Mouse (Mus musculus) heart, postnatal 4 days (tissue): ENCODE measurements around the gene Rad9a. TPM values are rescaled to one million over a fixed set of nuclear protein-coding genes. Genes with fewer than 3 reads are reported as not detected.
A peak's percentile ranks its signal among the peaks of the same experiment; 100 is the strongest.

Source experiments
- DNase-seq: peaks from one replicate; pipeline ENCODE4 v3.0.0; 2021
- total RNA-seq, 2 experiments: library from RNA; stranded (reverse); gene quantifications; 2 replicates each; pipeline ENCODE4 v1.2.3; 2021

Rad9a gene
- total RNA-seq, 2 experiments from 2014 or later = 8.3 to 8.4 TPM

DNA sequence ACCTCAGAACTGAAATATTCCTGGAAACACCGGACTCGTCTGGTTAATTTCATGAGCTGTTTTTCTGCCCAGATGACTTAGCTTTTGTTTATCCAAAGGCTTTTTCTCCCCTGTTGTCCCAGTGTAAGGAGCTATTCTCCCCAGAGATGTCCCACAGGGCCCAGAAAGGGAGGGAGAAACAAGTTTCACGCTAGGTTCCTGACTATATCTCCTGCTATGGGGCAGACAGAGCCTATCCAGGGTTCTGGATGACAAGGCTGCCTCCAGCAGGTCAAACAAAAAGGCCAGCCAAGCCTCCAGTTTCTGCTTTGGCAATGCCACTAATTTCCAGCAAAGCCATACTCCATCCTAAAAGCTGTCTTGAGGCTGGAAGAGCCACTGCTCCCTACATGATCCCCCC is 16.4 kb upstream of the Rad9a start:
- no peak for DNase-seq

DNA sequence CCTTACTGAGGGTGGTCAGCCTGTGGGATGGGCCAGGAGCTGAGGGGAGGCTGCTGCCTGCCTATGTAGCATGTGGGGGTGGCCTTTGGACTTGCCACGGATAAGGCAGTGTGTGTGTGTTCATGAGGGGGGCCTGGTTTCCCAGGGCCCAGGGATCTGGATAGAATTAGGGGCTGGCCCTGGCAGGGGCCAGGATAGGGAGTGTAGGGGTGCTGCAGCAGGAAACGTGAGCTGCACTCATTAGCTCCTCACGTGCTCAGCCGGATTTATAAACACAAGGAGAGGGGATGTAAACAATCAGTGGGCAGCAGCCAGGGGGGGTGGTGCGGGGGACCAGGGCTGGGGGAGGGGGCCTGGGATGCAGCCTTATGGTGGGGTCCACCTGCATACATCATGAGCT is 15.7 kb upstream of the Rad9a start:
- no peak for DNase-seq

DNA sequence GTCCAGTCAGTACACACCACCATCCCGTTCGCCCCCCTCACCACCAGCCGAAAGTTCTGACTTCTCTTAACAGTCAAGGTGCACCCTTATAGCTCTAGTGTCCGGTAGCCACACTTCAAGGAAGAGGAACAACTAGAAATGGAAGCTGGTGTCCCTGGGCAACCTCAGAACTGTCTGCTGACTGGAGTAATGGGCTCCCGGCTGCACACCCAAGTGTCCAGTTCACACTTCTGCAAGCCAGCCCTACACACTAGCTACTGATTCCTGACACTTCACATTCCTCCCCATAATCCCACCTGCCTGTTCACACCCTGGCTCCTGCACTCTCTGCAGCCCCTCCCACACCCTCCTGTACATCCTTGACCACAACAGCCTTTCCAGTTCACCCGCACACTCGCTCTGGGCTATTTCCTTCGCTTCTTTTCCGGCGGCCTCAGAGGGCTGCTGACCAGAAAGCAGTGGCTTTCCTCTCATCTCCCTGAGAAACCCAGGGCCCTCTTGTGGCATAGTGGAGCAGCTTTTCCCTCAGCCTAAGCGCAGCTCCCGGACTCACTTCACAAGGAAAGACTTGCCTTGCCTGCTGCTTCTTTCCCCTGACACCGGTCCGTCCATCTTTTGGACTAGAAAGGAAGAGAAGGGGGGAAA is 14.7 kb upstream of the Rad9a start:
- DNase-seq = peak; percentile 69

DNA sequence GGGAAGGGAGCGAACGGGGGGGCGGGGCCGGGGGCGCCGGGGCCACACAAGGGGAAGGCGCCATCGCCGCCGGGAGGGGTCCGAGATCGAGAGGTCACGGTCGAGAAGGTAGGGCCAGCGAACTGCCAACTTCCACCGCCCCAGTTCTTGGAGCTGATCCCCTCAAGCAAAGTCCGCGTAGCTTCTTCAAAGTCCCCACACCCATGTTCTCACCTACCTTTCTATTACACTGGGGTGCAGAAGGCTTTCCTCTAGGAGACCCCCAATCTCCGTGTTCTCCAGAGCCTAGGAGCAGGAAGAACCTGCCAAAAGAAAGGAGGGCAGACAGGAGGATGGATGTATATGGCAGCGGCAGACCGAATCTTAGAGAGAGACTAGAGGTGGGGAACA is 14.0 kb upstream of the Rad9a start:
- no peak for DNase-seq

DNA sequence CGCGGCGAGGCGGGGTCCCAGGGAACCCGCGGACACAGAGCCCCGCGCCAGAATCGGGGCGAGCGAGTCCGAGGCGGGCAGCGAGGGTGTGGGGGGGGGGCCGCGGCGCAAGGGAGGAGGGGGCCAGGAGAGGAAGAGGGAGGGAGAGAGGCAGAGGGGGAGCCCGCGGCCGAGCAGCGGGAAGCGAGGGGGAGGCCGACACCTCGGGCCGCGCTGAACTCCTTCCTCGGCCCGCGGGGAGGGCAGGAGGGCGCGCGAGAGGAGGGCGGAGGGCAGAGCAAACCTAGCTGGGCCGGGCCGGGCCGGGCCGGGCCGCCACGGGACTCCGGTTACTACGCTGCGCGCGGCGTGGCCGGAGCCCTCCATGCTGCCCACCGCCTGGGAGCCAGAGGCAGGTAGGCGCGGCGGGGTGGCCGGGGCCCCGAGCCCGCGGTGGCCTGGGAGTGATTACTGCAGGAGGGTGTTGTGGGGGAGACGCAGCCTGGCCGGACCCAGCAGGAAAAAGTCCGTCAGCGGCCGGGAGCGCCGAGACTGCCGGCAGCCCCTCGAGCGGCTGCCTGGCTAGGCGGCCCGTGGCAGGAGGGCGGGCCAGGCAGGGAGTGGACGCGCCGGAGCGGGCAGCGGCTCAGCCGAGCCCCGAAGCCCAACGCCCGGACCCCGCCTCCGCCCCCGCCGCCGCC is 13.4 kb upstream of the Rad9a start:
- DNase-seq = peak; percentile 45

DNA sequence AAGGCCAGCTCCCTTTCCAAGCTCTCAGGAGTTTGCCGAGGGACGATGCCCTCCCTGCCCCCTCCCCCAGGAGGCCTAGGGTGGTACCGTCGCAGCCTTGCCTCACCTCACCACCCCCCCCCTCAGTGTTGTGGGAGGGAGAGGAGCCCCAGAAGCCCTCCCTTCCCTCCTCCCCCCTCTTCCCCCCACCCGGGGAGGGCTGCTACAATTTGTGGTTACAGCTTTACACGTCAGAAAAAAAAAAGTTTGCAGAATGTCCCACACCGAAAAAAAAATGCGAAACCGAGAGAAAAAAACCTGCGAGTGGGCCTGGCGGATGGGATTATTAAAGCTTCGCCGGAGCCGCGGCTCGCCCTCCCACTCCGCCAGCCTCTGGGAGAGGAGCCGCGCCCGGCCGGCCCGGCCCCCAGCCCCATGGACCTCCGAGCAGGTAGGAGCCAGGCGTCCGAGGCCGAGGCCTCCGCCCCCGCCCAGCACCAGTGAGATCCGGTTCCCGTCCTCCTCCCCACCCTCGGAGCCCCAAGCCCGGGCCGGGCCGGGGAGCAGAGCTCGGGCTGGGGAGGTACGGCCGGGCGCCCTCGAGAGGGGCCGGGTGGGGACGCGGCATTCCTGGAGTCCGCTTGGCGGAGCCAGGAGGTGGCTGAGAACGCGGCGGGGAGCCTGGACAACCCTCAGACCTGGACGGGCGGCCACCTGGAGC is 12.8 kb upstream of the Rad9a start, which contains the start of the genes Clcf1 and AC109138.7:
Gene Clcf1 (plus strand): TSS at position 168 of the 700 bp plus-strand sequence.
Gene AC109138.7 (plus strand): TSS at position 287 of the 700 bp plus-strand sequence.
- peak; percentile 56 for DNase-seq

DNA sequence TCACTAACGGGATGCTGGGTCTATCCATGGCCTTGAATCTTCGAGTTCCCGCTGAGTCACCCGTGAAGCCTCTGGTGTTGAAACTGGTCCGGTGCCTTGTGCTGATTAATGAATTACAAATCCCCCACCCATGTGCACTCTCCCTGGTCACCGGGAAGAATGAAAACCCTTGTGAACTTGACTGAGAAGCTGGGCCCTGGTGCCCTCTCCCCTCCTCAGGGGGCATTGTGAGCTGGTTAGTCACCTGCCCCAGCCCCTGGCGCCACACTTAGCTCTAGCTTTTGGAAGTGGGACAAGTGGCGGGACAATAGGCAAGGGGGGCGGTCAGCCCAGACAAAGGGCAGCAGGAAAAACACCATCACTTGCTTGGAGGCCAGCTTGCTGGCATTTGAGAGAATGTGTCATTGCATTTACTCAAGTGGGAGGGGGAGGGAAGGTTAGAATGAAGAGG is 12.1 kb upstream of the Rad9a start:
- no peak for DNase-seq

DNA sequence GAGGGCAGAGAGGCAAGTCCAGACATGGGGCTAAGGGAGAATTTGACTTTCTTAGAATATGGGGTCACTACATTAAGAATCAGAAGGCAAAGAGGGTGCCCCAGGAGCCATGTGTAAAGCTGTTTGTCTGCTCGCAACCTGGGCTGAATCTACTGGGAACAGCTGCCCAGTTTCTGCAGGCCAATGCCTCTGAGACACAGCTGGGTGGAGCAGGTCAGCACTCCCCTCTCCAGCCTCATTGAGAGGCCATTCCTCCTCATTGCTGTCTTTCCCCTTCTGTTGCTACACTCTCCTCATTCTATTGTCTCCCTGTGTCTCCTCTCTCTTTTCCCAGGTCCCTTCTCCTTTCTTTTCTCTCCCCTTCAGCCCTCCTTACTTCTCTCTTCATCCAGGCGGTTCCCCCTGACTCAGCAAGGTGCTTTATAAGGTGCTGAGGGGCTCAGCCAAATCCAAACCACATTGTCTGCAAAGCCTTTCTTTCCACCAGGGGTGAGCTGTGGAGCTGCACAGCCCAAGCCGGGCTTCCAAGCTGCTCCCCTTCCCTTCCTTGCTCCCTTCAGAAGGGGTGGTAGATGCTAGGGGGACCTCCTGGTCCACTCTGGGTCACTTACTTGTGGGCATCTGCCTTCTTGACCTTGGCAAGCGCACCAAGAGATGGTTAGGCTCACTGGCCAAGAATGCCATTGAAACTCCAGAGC is 10.6 kb upstream of the Rad9a start:
- DNase-seq = no peak

DNA sequence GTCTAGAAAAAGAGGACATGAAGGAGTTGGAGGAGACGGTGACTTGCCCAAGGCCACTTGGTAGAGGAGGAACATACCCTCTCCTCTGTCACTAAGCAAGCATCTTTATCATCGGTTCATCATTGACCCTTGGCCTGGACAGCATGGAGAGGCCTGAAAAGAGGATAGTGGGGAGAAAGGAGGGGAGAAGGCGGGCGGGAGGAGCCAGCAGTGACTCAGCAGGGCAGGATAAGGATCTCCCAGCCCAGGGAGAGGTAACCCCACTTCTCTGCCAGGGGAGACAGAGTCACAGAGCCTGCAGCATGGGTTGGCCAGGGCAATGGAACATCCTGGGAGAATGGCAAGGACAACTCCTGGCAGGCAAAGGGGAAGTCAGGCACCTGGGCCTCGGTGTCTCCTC is 7.1 kb upstream of the Rad9a start:
- no peak for DNase-seq

DNA sequence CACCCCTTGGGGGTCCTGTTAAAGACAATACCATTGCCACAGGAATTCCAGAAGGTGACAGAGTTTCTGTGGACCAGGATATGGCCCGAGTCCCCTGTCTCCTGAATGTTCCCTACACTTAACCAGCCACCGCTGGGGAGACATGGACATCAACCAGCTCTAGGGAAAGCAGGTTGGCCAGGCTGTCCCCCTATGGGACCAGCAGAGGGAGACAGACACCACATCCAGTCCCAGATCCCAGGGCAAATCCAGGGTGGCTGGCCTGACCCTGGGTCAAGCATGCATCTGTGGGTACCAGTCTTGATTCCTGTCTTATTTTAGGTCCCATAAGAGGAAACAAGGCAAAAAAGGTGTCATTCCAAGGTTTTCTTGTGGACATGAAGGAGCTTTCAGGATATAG is 5.5 kb upstream of the Rad9a start:
- peak; percentile 83 for DNase-seq

DNA sequence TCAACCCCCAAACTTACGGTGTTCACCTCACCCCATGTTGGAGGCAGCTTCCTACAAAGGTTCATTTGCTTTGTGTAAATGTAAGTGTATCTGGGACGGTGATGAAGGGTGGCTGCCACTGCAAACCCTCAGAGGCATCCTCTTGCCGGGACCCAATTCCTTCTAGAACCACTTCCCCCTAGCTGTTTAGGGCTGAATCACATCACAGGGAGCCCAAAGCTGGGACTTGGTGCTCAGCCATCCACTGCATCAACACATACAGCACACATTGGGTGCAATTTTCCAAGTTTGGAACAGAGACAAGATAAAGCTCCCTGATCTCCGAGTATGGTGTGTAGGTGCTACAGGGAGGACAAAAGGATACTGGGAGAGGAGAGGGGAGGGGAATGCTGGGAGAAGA is 3.4 kb upstream of the Rad9a start:
- no peak for DNase-seq

DNA sequence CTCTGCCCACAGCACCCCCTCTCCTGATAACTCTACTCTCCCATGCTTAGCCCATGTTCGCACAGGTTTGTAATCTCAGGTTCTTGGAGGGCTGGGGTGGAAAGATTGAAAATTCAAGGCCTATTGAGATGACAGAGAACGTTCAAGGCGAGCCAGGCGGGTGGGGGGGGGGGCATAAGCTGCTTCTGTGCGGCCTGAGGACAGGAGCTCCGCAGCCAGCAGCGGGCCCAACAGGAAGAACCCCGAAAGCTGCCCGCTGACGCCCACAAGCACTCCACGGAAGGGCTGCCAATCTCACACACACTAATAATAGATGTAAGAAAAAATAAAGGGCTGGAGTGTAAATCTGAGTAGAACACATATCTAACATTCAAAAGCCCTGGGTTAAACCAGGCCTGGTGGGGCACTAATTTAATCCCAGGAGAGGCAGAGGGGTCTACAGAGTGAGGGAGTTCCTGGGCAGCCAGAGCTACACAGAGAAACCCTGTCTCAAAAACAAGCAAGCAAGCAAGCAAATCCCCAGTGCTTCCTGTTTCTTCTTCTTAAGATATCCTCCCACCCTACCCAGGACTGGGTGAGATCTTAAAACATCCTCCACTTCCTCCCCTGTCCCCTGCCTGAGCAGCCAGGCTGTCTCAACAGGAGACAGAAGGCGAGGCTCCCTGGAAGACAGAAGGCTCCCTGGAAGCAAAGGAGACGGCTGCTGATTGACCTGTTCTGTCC is 2.3 kb upstream of the Rad9a start:
- DNase-seq = no peak

DNA sequence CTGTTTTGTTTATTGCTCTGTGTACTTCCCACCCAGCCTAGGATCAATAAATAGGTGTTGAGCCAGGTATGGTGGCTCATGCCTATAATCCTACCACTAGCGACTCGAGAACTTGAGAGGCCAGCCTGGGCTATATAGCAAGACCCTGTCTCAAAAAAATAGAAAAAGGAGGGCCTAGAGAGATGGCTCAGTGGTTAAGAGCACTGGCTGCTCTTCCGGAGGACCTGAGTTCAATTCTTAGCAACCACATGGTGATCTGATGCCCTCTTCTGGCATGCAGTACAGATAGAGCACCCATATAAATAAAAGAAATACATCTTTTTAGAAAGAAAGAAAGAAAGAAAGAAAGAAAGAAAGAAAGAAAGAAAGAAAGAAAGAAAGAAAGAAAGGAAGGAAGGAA is 1.7 kb upstream of the Rad9a start:
- DNase-seq = no peak

DNA sequence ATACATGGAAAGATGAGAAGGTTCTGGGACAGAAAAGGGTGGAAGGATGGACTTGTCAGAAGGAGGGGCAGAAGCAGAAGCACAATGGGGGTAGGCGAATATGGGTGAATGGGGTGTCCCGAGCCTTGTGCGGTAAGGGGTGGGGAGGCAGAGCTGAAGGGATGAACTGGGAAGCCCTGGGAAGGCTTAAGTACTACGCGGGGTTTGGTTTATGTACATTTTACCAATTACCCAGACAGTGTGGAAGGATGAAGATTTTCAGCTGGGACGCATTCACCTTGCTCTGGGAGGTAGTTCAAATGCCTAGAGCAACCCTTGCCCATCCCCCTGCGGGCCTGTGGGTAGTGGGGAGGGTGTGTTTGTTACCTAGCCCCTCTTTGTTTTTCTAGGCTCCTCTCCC is 687 bp upstream of the Rad9a start:
- DNase-seq = no peak

DNA sequence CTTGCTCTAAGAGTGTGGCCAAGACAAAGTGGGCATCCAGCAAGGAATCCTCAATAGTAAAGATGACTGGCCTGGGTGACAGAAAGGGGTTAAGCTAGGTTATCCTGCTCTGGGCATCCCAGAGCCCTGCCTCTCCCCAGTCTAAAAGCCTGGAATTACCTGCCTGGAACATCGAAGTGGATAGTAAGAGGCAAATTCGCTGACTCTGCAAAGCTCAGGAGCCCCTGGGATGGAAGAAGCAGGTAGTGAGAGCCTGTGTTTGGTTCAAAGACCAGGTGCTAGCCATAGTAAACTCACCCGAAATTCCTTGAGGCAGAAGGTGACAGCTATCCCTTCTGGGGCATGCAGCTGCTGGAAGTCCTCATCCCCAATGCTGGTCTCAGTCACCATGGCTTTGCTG is 4.3 kb downstream of the Rad9a start:
- no peak for DNase-seq

DNA sequence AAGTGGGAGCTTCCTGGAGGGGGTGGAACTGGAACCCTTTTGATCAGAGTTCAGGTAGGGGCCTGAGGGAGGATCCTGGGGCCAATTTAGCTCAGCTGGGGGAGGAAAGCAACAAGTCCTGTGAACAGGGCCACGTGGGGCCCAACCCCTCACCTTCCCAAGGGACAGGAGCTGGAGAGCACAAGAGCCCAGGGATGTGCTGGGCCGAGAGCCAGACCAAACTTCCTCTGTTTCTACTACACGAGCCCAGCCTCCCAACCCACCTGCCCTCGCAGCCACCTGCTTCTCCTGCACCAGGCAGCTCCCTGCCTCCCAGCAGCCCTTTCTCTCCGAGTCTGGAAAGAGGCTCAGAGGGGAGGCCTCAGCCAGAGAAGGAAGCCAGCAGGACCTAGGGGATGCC is 4.9 kb downstream of the Rad9a start:
- DNase-seq = no peak

DNA sequence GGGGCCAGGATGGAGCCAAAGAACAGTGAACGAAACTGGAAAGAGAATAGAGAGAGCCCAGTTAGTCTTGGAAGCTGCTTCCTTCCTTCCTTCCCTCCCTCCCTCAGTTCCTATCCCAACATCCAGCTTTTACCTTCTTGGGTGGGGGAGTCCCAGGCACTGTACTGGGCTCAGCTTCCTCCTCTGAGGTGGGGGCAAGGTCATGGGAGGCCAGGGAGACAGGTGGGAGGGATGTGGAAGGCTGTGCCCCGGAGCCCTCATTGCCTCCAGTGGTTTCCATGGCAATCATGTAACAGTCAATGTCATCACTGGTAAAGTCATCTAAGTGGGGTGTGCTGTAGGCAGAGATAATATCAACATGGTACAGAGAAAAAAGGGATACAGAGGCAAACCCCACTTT is 5.4 kb downstream of the Rad9a start:
- no peak for DNase-seq

DNA sequence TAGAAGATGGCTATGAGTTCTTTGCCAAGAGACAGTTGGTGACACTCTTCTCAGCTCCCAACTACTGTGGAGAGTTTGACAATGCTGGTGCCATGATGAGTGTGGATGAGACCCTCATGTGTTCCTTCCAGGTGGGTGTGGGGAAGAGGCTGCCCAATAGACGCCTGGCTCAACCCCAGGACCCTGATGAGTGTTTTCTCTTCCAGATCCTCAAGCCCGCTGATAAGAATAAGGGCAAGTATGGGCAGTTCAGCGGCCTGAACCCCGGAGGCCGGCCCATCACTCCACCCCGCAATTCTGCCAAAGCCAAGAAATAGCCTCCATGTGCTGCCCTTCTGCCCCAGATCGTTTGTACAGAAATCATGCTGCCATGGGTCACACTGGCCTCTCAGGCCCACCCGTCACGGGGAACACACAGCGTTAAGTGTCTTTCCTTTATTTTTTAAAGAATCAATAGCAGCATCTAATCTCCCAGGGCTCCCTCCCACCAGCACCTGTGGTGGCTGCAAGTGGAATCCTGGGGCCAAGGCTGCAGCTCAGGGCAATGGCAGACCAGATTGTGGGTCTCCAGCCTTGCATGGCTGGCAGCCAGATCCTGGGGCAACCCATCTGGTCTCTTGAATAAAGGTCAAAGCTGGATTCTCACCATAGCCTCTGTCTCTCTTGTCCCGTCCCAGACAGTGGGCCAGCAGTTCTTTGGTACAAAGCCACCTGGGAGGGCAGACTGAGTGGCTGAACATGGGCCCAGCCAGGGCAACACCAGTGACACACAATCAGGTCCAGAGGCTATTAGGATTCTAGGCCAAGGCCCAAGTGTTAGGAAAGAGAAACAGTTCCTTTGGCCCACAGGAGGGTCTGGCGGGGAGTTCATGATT is 6.4 kb downstream of the Rad9a start:
- no peak for DNase-seq

DNA sequence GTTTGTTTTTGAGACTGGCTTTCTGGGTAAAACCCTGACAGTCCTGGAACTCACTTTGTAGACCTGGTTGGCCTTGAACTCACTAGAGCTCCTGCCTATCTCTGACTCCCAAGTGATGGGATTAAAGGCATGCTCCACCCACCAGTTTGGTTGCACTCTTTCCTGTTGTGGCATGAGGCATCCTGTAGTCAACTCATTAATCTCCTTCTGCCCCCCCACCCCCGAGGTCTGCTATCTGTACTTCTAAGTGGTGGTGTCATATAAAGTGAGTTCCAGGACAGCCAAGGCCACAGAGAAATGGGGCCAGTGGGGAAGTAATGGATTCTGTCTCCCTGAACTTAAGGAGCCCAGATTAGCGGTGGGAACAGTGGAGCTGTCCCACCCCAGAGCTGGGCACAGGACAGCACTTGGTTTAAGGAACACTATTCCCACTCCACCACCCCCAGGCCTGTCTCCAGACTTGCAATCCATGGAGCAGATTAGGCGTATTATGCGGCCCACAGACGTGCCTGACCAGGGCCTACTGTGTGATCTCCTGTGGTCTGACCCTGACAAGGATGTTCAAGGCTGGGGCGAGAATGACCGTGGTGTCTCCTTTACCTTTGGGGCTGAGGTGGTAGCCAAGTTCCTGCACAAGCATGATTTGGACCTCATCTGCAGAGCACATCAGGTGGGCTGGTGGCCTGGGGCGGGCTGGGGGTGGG is 7.3 kb downstream of the Rad9a start:
- DNase-seq = no peak

DNA sequence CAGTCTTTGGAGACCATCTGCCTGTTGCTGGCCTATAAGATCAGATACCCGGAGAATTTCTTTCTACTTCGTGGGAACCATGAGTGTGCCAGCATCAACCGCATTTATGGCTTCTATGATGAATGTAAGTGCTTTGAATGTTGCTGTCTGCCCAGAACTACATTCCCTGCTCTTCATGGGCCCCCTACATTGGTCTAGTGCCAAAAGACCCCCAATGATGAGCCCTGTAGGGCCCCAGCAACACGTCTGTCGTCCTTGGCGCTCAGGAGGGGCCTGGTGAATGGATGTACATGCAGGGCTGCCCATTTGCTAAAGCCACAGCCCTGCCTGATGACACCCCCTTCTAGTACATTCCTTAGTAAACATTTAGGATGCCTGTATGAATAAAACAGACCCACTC is 8.3 kb downstream of the Rad9a start:
- no peak for DNase-seq
